Mouse (Mus musculus) testis, adult 2 months (tissue): Measurements from ENCODE around the gene Rasa3.

Experiments
- CTCF ChIP-seq: fragments of 200-500 bp; IDR thresholded peaks from 2 replicates; pipeline ENCODE4 v1.5.1; 2012; ENCODE audit warnings: low read depth, mild to moderate bottlenecking, inconsistent platforms, low read length, moderate library complexity; ENCODE audit not compliant: control insufficient read depth, insufficient read depth, insufficient replicate concordance
- POLR2A ChIP-seq: fragments of 200-500 bp; IDR thresholded peaks from 2 replicates; pipeline ENCODE4 v1.6.1; 2012; ENCODE audit warnings: low read depth, mild to moderate bottlenecking, inconsistent platforms, low read length, moderate library complexity; ENCODE audit not compliant: control insufficient read depth

DNA sequence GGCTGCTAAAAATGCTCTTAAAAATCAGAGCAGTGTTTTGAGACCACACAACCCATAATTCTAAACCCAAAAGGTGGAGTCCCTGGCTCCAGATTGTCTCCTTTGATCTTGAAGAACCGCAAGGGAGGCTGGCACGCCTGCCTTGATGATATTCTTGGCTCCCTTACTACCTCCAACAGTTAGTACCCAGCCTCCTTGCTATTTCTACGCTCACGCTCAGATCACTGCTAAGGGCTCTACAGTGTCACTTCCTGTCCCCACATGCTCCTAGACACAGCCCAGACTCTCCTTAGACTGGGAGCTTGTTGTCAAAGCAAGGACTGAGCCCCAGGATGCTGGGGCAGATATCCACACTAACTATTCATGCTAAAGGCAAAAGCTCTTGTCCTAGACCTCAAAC is 46.6 kb downstream of the Rasa3 start:
- TF ChIP-seq POLR2A = no peak
- TF ChIP-seq CTCF = no peak
